Mouse (Mus musculus) MEL (cell line): ENCODE results near the gene Phf12. TPM values are rescaled to one million over a fixed set of nuclear protein-coding genes. Genes with fewer than 3 reads are reported as not detected.

ENCODE experiments used
- DNase-seq: peaks from one replicate; pipeline ENCODE4 v3.0.0; 2011; ENCODE audit warnings: low read depth, low spot score
- H3K27ac ChIP-seq: 2 replicates; pipeline ENCODE4 v1.5.1; 2012; ENCODE audit warnings: low read depth, mild to moderate bottlenecking, control low read depth, low read length, moderate library complexity; ENCODE audit not compliant: control insufficient read depth
- H3K27me3 ChIP-seq, 2 experiments: fragments of 150-350 bp in 1 of 2; sonication (generic) in 1 of 2; 2 replicates each; pipeline ENCODE4 v1.6.1; 2012; ENCODE audit warnings: low read length in 2 of 2, mild to moderate bottlenecking in 2 of 2, improper control_type of control experiment in 1 of 2, moderate library complexity in 1 of 2; ENCODE audit not compliant: insufficient read depth in 2 of 2, control insufficient read depth in 1 of 2
- H3K36me3 ChIP-seq, 2 experiments: 2 replicates each; pipeline ENCODE4 v1.6.1; 2012 to 2014; ENCODE audit warnings: low read length in 2 of 2, improper control_type of control experiment in 1 of 2, inconsistent platforms in 1 of 2, mild to moderate bottlenecking in 1 of 2; ENCODE audit not compliant: insufficient read depth in 2 of 2, control insufficient read depth in 1 of 2
- H3K4me1 ChIP-seq, 2 experiments: fragments of 150-350 bp in 1 of 2; sonication (generic) in 1 of 2; 2 replicates each; pipeline ENCODE4 v1.6.1; 2012; ENCODE audit warnings: low read length in 2 of 2, improper control_type of control experiment in 1 of 2, mild to moderate bottlenecking in 1 of 2; ENCODE audit not compliant: insufficient read depth in 2 of 2, control insufficient read depth in 1 of 2
- H3K4me3 ChIP-seq, 2 experiments: fragments of 150-350 bp in 1 of 2; sonication (generic) in 1 of 2; 2 replicates each; pipeline ENCODE4 v1.5.1; 2012; ENCODE audit warnings: low read depth in 2 of 2, low read length in 2 of 2, mild to moderate bottlenecking in 2 of 2, moderate library complexity in 2 of 2, control low read depth in 1 of 2, improper control_type of control experiment in 1 of 2; ENCODE audit not compliant: control insufficient read depth in 1 of 2, insufficient read depth in 1 of 2
- H3K79me2 ChIP-seq: 2 replicates; pipeline ENCODE4 v1.6.1; 2012; ENCODE audit warnings: mild to moderate bottlenecking, low read length, moderate library complexity; ENCODE audit not compliant: control insufficient read depth, poor library complexity, insufficient read depth
- H3K9ac ChIP-seq: 2 replicates; pipeline ENCODE4 v1.6.1; 2012; ENCODE audit warnings: low read depth, mild to moderate bottlenecking, control low read depth, low read length, moderate library complexity; ENCODE audit not compliant: control insufficient read depth, poor library complexity, severe bottlenecking
- H3K9me3 ChIP-seq: fragments of 150-350 bp; sonication (generic); replicated peaks from 2 replicates; pipeline ENCODE4 v1.6.1; 2012; ENCODE audit warnings: mild to moderate bottlenecking, low read length, improper control_type of control experiment, moderate library complexity; ENCODE audit not compliant: insufficient read depth
- BHLHE40 ChIP-seq: IDR thresholded peaks from 2 replicates; pipeline ENCODE4 v1.6.1; 2012; ENCODE audit warnings: low read depth, mild to moderate bottlenecking, inconsistent platforms, low read length, improper control_type of control experiment, borderline replicate concordance
- CHD1 ChIP-seq: IDR thresholded peaks from 2 replicates; pipeline ENCODE4 v1.6.1; 2012; ENCODE audit warnings: low read depth, mild to moderate bottlenecking, inconsistent platforms, low read length, improper control_type of control experiment
- E2F4 ChIP-seq: IDR thresholded peaks from 2 replicates; pipeline ENCODE4 v1.6.1; 2011; ENCODE audit warnings: low read depth, low read length, improper control_type of control experiment, borderline replicate concordance
- EP300 ChIP-seq, 2 experiments: IDR thresholded peaks; 2 replicates each; pipeline ENCODE4 v1.6.1; 2011; ENCODE audit warnings: improper control_type of control experiment in 2 of 2, low read length in 2 of 2, low read depth in 1 of 2, mild to moderate bottlenecking in 1 of 2
- ETS1 ChIP-seq: IDR thresholded peaks from 2 replicates; pipeline ENCODE4 v1.6.1; 2012; ENCODE audit warnings: low read depth, mild to moderate bottlenecking, inconsistent platforms, low read length, improper control_type of control experiment, moderate library complexity
- GABPA ChIP-seq: IDR thresholded peaks from 2 replicates; pipeline ENCODE4 v1.6.1; 2012; ENCODE audit warnings: low read depth, mild to moderate bottlenecking, inconsistent platforms, low read length, improper control_type of control experiment, moderate library complexity
- GATA1 ChIP-seq: IDR thresholded peaks from 2 replicates; pipeline ENCODE4 v1.6.1; 2011; ENCODE audit warnings: low read depth, low read length, improper control_type of control experiment
- HCFC1 ChIP-seq: IDR thresholded peaks from 2 replicates; pipeline ENCODE4 v1.6.1; 2012; ENCODE audit warnings: low read depth, mild to moderate bottlenecking, inconsistent platforms, low read length, improper control_type of control experiment, moderate library complexity
- JUND ChIP-seq: IDR thresholded peaks from 2 replicates; pipeline ENCODE4 v1.6.1; 2011; ENCODE audit warnings: low read depth, mild to moderate bottlenecking, improper control_type of control experiment, low read length
- MAZ ChIP-seq: IDR thresholded peaks from 2 replicates; pipeline ENCODE4 v1.6.1; 2012; ENCODE audit warnings: low read depth, mild to moderate bottlenecking, inconsistent platforms, low read length, improper control_type of control experiment
- MXI1 ChIP-seq: IDR thresholded peaks from 2 replicates; pipeline ENCODE4 v1.6.1; 2011; ENCODE audit warnings: mild to moderate bottlenecking, low read depth, low read length, improper control_type of control experiment
- MYB ChIP-seq: IDR thresholded peaks from 2 replicates; pipeline ENCODE4 v1.6.1; 2011; ENCODE audit warnings: mild to moderate bottlenecking, low read depth, low read length, improper control_type of control experiment
- NELFE ChIP-seq: IDR thresholded peaks from 2 replicates; pipeline ENCODE4 v1.6.1; 2011; ENCODE audit warnings: low read depth, low read length, improper control_type of control experiment
- POLR2A ChIP-seq, 2 experiments: IDR thresholded peaks; 2 replicates each; pipeline ENCODE4 v1.6.1; 2011 to 2012; ENCODE audit warnings: low read length in 2 of 2, mild to moderate bottlenecking in 2 of 2, control low read depth in 1 of 2, improper control_type of control experiment in 1 of 2, low read depth in 1 of 2, moderate library complexity in 1 of 2; ENCODE audit not compliant: control insufficient read depth in 1 of 2, insufficient read depth in 1 of 2, poor library complexity in 1 of 2
- POLR2AphosphoS2 ChIP-seq: IDR thresholded peaks from 2 replicates; pipeline ENCODE4 v1.6.1; 2011; ENCODE audit warnings: low read length, improper control_type of control experiment
- POLR2AphosphoS5 ChIP-seq: IDR thresholded peaks from 2 replicates; pipeline ENCODE4 v1.6.1; 2012; ENCODE audit warnings: low read depth, borderline replicate concordance, mild to moderate bottlenecking, inconsistent platforms, low read length, moderate library complexity, mixed read lengths
- RAD21 ChIP-seq: IDR thresholded peaks from 2 replicates; pipeline ENCODE4 v1.6.1; 2011; ENCODE audit warnings: mild to moderate bottlenecking, low read depth, low read length, improper control_type of control experiment
- SIN3A ChIP-seq: IDR thresholded peaks from 2 replicates; pipeline ENCODE4 v1.6.1; 2012; ENCODE audit warnings: low read length, improper control_type of control experiment, inconsistent platforms
- SMC3 ChIP-seq: IDR thresholded peaks from 2 replicates; pipeline ENCODE4 v1.6.1; 2011; ENCODE audit warnings: low read depth, low read length, improper control_type of control experiment
- TAL1 ChIP-seq: IDR thresholded peaks from 2 replicates; pipeline ENCODE4 v1.6.1; 2012; ENCODE audit warnings: mild to moderate bottlenecking, inconsistent platforms, low read length, moderate library complexity, mixed read lengths
- TBP ChIP-seq: IDR thresholded peaks from 2 replicates; pipeline ENCODE4 v1.8.0; 2011; ENCODE audit warnings: low read depth, low read length, improper control_type of control experiment
- UBTF ChIP-seq: IDR thresholded peaks from 2 replicates; pipeline ENCODE4 v1.6.1; 2012; ENCODE audit warnings: low read depth, mild to moderate bottlenecking, inconsistent platforms, low read length, improper control_type of control experiment, moderate library complexity, borderline replicate concordance; ENCODE audit not compliant: insufficient read depth
- USF2 ChIP-seq, 2 experiments: IDR thresholded peaks; 2 replicates each; pipeline ENCODE4 v1.6.1; 2011 to 2012; ENCODE audit warnings: improper control_type of control experiment in 2 of 2, low read length in 2 of 2, borderline replicate concordance in 1 of 2, inconsistent platforms in 1 of 2, low read depth in 1 of 2, mild to moderate bottlenecking in 1 of 2; ENCODE audit not compliant: insufficient read depth in 1 of 2
- ZMIZ1 ChIP-seq: IDR thresholded peaks from 2 replicates; pipeline ENCODE4 v1.6.1; 2012; ENCODE audit warnings: low read depth, mild to moderate bottlenecking, inconsistent platforms, low read length, improper control_type of control experiment, moderate library complexity
- polyA plus RNA-seq, 2 experiments: library from polyadenylated mRNA; stranded (reverse) in 1 of 2; unstranded in 1 of 2; fragments of >175 nt in 1 of 2; fragments of >200 nt in 1 of 2; gene quantifications; 2 replicates each; pipeline versions ENCODE4 v1.2.1 to v1.2.4; 2012; ENCODE audit warnings: low replicate concordance in 2 of 2, low read depth in 1 of 2; ENCODE audit not compliant: insufficient read length in 2 of 2, insufficient read depth in 1 of 2, missing spikeins in 1 of 2
- total RNA-seq: library from RNA; depleted of rRNA; stranded (reverse); fragments of 300-350 nt; gene quantifications from 2 replicates; pipeline ENCODE4 v1.2.3, GENCODE M21; 2012

Gene Phf12
- total and polyA plus RNA-seq, 3 experiments, result 20.7 to 56.9 (median 43.8) TPM

DNA sequence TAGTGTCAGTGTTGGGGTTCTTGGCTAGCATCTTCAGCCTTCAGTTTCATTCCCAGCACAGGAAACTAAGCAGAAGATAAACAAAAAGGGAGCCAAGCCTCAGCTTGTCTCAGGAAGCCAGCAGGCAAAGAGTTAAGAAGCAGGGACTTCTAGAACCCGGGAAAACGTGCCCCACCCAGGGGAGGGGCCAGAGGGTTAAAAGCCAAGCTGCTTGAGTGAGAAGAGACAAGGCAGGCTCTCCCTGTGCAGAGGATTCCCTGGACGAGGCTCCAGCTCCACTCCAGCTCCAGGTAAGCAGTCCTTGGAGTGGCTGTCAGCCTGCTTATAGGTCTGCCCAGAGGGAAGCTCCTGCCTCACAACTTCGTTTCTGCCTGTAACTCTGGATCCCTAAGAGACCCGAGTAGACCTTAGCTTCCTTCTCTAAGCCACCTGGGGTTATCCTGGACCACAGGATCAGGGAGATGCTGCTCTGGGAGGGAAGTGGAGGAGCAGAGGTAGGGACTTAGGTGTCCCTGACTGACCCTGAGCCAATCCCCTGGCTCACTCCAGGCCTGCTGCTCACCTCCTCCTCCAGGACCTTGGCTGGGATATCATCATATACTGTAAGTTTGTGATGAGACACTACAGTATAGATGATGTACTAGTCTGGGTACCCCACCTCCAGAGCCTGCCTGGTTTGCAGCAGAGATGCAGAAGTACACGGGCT, 90.0 kb downstream of the Phf12 start:
- H3K4me1 ChIP-seq, result peaks cover 18 to 54% of the 10 kb centered on the region in 2 experiments
- peak; percentile 77 for DNase-seq
- H3K36me3 ChIP-seq, result peaks cover 14 to 52% of the 10 kb centered on the region in 2 experiments

DNA sequence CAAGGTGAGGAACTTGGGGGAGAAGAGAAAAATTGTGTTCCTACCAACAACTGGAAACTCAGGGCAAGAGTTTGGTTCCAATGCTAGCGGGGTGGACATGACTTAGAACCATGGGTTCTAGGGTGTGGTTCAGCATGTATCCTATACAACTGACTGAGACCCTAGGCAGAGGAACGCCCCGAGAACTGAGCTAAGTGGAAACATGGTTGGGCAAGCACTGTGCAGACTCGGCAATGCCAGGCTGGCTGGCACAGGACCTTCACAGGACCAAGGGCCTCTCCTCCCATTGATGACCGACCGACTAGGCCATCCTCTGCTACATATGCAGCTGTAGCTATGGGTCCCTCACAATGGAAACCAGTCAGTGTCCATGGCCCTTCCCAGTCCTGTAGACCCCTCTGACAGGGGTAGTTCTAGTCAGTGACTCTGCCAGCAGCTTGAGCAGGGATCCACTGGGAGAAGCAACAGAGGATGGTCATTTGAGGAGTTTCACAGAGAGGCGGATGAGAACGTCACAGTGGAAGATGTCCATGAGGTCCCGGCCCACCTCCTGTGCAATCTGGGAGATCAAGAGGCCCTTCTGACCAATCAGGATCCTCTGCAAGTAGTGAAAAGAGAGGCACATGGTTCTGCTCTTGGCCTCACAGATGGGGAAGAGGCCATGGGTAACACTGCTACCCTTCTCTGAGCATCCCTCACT, 91.2 kb downstream of the Phf12 start:
- peaks cover 6% of the 10 kb centered on the region for H3K79me2 ChIP-seq
- peak overlapping the region in 1 of 2 experiments; percentile 45; a peak in 1 of 4 replicates for H3K4me3 ChIP-seq
- no peak for TF ChIP-seq POLR2AphosphoS5
- TF ChIP-seq USF2 (IDR thresholded peaks at IDR 0.05; ENCODE audit: borderline replicate concordance in 1 of 2, insufficient read depth in 1 of 2, low read depth in 1 of 2, low read length in 2 of 2), result no peak
- no peak for TF ChIP-seq JUND
- no peak for TF ChIP-seq MAZ
- no peak for TF ChIP-seq MYB
- H3K27ac ChIP-seq, result peak overlapping the region; percentile 34
- no peak for DNase-seq
- peak overlapping the region; percentile 37; the same call in 1 of the 2 replicates for H3K9ac ChIP-seq
- H3K27me3 ChIP-seq, result no peaks in the 10 kb centered on the region
- no peaks in the 10 kb centered on the region for H3K9me3 ChIP-seq
- H3K36me3 ChIP-seq, result peaks cover 15 to 51% of the 10 kb centered on the region in 2 experiments
- peaks cover 18 to 52% of the 10 kb centered on the region in 2 experiments for H3K4me1 ChIP-seq

More for the DNA sequence above, 90.0 kb downstream of the Phf12 start:
- Histone ChIP-seq H3K9me3 (no peaks in the 10 kb centered on the region), H3K79me2 (peaks cover 4% of the 10 kb centered on the region; the same call in 1 of the 2 replicates), H3K27me3 (no peaks in the 10 kb centered on the region), H3K27ac (peak overlapping the region; percentile 74), H3K9ac (peak overlapping the region; percentile 56), H3K4me3 (peak overlapping the region; percentile 43 to 45)
- TF ChIP-seq TBP (peak; percentile 63; the same call in 1 of the 2 replicates), E2F4 (peak; percentile 81), BHLHE40 (no peak), SMC3 (no peak), NELFE (no peak), MAZ (no peak; the same call in 1 of the 2 replicates), GABPA (no peak), GATA1 (no peak), MXI1 (0 out of 2 replicates have a peak, but pooled peaks have one; percentile 21), HCFC1 (no peak), POLR2A (IDR thresholded peaks at IDR 0.05; ENCODE audit: control insufficient read depth in 1 of 2, insufficient read depth in 1 of 2, low read depth in 1 of 2, low read length in 2 of 2, poor library complexity in 1 of 2) (peak in 1 of 2 experiments; percentile 75; a peak in 2 of 4 replicates), RAD21 (no peak), EP300 (IDR thresholded peaks at IDR 0.05; ENCODE audit: low read depth in 1 of 2, low read length in 2 of 2) (0 out of 4 replicates have a peak, but pooled peaks of 1 of the 2 experiments have one; percentile 13), TAL1 (no peak), POLR2AphosphoS5 (no peak), ETS1 (no peak), CHD1 (no peak), ZMIZ1 (peak; percentile 49; the same call in 1 of the 2 replicates), POLR2AphosphoS2 (peak; percentile 56; the same call in 1 of the 2 replicates), UBTF (no peak), SIN3A (0 out of 2 replicates have a peak, but pooled peaks have one; percentile 46)
